Mouse (Mus musculus) embryonic facial prominence, embryonic 14.5 days (tissue): ENCODE results near the gene Gabrb1. TPM values are rescaled to one million over a fixed set of nuclear protein-coding genes. Genes with fewer than 3 reads are reported as not detected.
A peak's percentile ranks its signal among the peaks of the same experiment; 100 is the strongest.

Experiments
- ATAC-seq: fragments of 200-750 bp; cut with Nextera tagmentation; 2 replicates; pipeline ENCODE4 v1.8.0; 2017; ENCODE audit warnings: low read depth, moderate number of reproducible peaks, moderate TSS enrichment
- DNase-seq: peaks from one replicate; pipeline ENCODE4 v3.0.0-alpha.2; 2015; ENCODE audit warnings: low spot score
- H3K27ac ChIP-seq: fragments of 300-500 bp; sonication (generic); replicated peaks from 2 replicates; pipeline ENCODE4 v1.5.1; 2014; ENCODE audit warnings: low read depth, mild to moderate bottlenecking, low read length, moderate library complexity
- H3K27me3 ChIP-seq: fragments of 300-500 bp; sonication (generic); replicated peaks from 2 replicates; pipeline ENCODE4 v1.6.1; 2014; ENCODE audit warnings: low read length; ENCODE audit not compliant: control insufficient read depth, insufficient read depth
- H3K36me3 ChIP-seq: fragments of 300-500 bp; sonication (generic); 2 replicates; pipeline ENCODE4 v1.6.1; 2014; ENCODE audit warnings: low read length, mixed read lengths; ENCODE audit not compliant: control insufficient read depth, insufficient read depth
- H3K4me1 ChIP-seq: fragments of 300-500 bp; sonication (generic); 2 replicates; pipeline ENCODE4 v1.6.1; 2014; ENCODE audit warnings: antibody characterized with exemption, low read length; ENCODE audit not compliant: control insufficient read depth, insufficient read depth
- H3K4me2 ChIP-seq: fragments of 300-500 bp; sonication (generic); 2 replicates; pipeline ENCODE4 v1.6.1; 2014; ENCODE audit warnings: low read depth, mild to moderate bottlenecking, low read length, moderate library complexity, mixed read lengths
- H3K4me3 ChIP-seq: fragments of 300-500 bp; sonication (generic); 2 replicates; pipeline ENCODE4 v1.5.1; 2014; ENCODE audit warnings: low read depth, mild to moderate bottlenecking, low read length
- H3K9ac ChIP-seq: fragments of 300-500 bp; sonication (generic); 2 replicates; pipeline ENCODE4 v1.6.1; 2014; ENCODE audit warnings: low read depth, mild to moderate bottlenecking, low read length, moderate library complexity, mixed read lengths
- H3K9me3 ChIP-seq: fragments of 300-500 bp; sonication (generic); 2 replicates; pipeline ENCODE4 v1.6.1; 2016; ENCODE audit warnings: low read length; ENCODE audit not compliant: control insufficient read depth
- WGBS: fragments of 180-500 bp; shearing (Covaris S2); extraction: QIAGEN DNeasy Blood & Tissue Kit; methylation state at CpG from one replicate; pipeline ENCODE4 v1.1.7; 2014; 5-methylcytosine and 5-hydroxymethylcytosine counted together
- polyA plus RNA-seq: library from polyadenylated mRNA; unstranded; fragments of >200 nt; fragmentation: Nextera tagmentation; extraction: Ambion mirVana; gene quantifications from 2 replicates; pipeline ENCODE4 v1.2.1, GENCODE M21; 2014

Gene Gabrb1
- polyA plus RNA-seq, 1 experiment from 2014 or later, result 0.99 TPM

DNA sequence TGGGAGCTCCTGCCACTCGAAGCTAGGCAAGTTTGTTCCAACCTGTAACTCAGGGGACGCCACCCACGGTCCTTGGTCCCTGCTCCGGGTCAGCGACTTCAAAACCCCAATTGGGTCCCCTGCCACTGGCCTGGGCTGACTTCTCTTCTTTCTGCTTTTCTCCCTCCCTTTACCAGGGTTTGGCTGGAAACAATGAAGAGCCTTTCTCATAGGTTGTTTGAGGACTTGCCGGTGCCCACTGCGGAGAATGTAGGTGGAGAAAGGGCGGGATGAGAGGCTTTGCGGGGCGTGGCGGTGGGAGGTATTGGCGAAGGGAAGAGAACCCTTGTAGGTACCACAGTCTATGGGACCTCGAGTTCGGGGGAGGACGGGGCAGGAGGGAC is 193 bp downstream of the Gabrb1 start, which contains the start of gene Gabra4:
Gene Gabra4 (minus strand): TSS at position 194 of the 383 bp plus-strand sequence.
- Histone ChIP-seq H3K4me3 (peak within 1 kb of the TSS; percentile 48), H3K9me3 (no peaks in the 10 kb centered on the region), H3K27ac (no peak within 1 kb of the TSS), H3K4me1 (no peaks in the 10 kb centered on the region), H3K36me3 (no peaks in the 10 kb centered on the region), H3K27me3 (peaks cover 18% of the 10 kb centered on the region), H3K9ac (peak within 1 kb of the TSS; percentile 55), H3K4me2 (peak within 1 kb of the TSS; percentile 96)
- ATAC-seq, result peak; percentile 65
- WGBS, result 1% methylated on average over 12 of the region's 15 CpGs
- DNase-seq, result peak; percentile 28

DNA sequence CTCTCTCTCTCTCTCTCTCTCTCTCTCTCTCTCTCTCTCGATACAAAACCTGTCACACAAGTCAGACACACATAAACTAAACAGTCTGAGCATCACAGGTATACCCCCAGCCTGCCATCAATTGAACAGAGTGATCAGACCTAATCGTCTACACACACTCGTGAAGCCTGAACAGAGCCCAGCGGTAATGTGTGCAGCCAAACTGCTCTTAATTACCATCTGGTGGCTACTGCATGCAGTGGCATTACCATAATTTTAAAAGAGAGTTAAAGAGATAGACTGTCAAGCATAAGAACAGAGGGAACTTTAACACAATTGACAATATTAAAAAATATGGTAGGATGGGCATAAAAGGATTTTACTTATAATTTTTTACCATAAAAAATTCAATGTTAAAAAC is 7.7 kb downstream of the Gabrb1 start:
- ATAC-seq, result no peak
- Histone ChIP-seq H3K27ac (no peak overlapping the region), H3K4me1 (no peaks in the 10 kb centered on the region), H3K9me3 (no peaks in the 10 kb centered on the region), H3K9ac (no peak overlapping the region), H3K4me3 (no peak overlapping the region), H3K27me3 (no peaks in the 10 kb centered on the region), H3K36me3 (no peaks in the 10 kb centered on the region), H3K4me2 (no peak overlapping the region)
- no peak for DNase-seq
- 43% methylated on average over 4 of the region's 4 CpGs for WGBS

DNA sequence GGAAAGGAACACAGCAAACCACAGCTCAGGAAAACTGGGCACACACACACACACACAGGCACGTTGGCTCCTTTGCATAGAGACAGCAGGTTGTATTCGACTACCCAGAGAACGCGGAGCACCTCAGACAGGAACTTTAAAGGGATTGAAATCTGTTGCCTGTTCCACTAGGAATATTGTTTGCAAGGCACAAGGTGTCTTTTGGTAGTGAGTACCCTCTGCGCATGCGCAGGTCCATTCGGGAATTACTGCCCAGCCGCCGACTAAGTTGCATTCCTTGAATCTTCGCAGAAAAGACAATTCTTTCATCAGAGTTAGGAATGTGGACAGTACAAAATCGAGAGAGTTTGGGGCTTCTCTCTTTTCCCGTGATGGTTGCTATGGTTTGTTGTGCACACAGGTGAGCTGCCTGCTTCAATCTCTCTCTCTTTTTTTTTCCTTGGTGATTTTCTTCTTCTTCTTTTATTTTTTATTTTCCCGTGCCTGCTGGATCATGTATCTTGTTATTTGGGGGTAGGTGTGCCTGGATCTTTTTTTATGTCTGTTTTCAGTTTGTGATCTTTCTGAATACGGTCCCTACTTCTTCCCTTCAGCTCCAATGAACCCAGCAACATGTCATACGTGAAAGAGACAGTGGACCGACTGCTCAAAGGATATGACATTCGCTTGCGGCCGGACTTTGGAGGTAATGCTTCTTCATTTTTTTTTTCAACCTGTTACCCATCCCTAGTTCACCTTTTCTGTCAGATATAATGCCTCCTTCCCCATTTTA is 42.0 kb downstream of the Gabrb1 start:
- H3K9ac ChIP-seq, result 0 out of 2 replicates have a peak overlapping the region, but pooled peaks have one; percentile 63
- WGBS, result 1% methylated on average over 19 of the region's 19 CpGs
- H3K4me3 ChIP-seq, result peak overlapping the region; percentile 50

DNA sequence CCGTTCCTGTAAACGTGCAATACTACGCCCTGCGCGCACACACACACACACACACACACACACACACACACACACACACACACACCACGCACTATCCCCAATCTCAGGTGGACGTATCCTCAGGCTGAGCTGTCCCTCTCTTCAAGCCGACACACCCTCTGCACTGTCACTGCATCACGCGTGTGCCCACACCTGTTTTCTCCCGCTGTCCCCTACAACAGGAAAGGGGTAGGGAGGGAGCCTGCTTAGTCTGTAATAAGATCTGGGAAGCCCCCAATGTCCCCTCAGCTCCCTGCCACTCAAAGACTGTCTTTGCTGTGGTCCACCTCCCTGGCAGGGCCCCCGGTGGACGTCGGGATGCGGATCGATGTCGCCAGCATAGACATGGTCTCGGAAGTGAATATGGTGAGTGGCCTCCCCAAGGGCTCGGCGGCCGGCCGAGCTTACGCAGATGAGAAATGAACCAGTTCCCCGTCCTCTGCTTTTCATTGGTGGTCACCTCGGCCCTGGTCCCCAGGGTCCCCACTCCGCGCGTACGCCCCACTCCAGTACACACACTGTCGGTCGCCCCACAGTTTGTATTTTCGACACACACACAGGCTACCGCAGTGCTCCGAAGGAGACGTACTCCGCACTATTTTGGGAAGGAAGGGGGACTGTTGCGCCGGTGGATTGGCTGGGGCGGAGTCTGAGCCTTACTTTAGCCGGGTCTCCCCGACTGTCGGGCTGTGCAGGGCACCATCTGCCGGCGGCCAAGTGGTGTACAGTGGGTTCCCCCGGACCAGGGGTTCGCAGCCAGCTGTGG is 42.8 kb downstream of the Gabrb1 start:
- Histone ChIP-seq H3K9ac (peak overlapping the region; percentile 63), H3K27ac (no peak overlapping the region), H3K4me3 (peak overlapping the region; percentile 50), H3K4me2 (peak overlapping the region; percentile 87), H3K27me3 (peaks cover 20% of the 10 kb centered on the region), H3K36me3 (no peaks in the 10 kb centered on the region), H3K9me3 (no peaks in the 10 kb centered on the region), H3K4me1 (0 out of 2 replicates have a peak, but pooled peaks cover 7% of the 10 kb centered on the region)
- under 1% methylated on average over 42 of the region's 46 CpGs for WGBS
- ATAC-seq (peak; percentile 92), DNase-seq (peak; percentile 73)

More for the DNA sequence above, 42.0 kb downstream of the Gabrb1 start:
- ATAC-seq, result no peak
- Histone ChIP-seq H3K27me3 (peaks cover 20% of the 10 kb centered on the region), H3K36me3 (no peaks in the 10 kb centered on the region), H3K4me2 (peak overlapping the region; percentile 87), H3K27ac (no peak overlapping the region), H3K9me3 (no peaks in the 10 kb centered on the region), H3K4me1 (0 out of 2 replicates have a peak, but pooled peaks cover 7% of the 10 kb centered on the region)
- peak; percentile 73 for DNase-seq

DNA sequence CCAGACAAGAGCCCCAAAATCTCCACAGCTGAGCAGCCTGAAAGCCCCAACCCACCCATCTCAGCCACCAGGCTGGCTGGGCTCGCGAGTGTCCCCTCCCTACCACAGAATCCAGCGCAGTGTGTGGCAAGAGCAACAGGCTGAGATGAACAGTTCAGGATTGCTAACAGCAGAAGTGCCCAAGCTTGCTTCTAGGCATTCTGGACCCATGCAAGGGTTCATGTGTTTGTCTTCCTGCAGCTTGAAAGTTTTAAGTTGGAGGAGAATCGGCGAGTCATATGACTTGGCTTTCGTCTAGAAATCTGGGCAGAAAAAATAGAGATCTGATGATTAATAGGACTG is 43.3 kb downstream of the Gabrb1 start:
- H3K4me2 ChIP-seq, result peak overlapping the region; percentile 87
- no peaks in the 10 kb centered on the region for H3K36me3 ChIP-seq
- peak overlapping the region; percentile 50 for H3K4me3 ChIP-seq
- peak overlapping the region; percentile 63 for H3K9ac ChIP-seq
- H3K4me1 ChIP-seq, result 0 out of 2 replicates have a peak, but pooled peaks cover 7% of the 10 kb centered on the region
- ATAC-seq, result peak; percentile 67
- no peak for DNase-seq
- H3K9me3 ChIP-seq, result no peaks in the 10 kb centered on the region
- H3K27me3 ChIP-seq, result peaks cover 20% of the 10 kb centered on the region
- WGBS, result 0% methylated on average over 6 of the region's 6 CpGs
- H3K27ac ChIP-seq, result no peak overlapping the region

DNA sequence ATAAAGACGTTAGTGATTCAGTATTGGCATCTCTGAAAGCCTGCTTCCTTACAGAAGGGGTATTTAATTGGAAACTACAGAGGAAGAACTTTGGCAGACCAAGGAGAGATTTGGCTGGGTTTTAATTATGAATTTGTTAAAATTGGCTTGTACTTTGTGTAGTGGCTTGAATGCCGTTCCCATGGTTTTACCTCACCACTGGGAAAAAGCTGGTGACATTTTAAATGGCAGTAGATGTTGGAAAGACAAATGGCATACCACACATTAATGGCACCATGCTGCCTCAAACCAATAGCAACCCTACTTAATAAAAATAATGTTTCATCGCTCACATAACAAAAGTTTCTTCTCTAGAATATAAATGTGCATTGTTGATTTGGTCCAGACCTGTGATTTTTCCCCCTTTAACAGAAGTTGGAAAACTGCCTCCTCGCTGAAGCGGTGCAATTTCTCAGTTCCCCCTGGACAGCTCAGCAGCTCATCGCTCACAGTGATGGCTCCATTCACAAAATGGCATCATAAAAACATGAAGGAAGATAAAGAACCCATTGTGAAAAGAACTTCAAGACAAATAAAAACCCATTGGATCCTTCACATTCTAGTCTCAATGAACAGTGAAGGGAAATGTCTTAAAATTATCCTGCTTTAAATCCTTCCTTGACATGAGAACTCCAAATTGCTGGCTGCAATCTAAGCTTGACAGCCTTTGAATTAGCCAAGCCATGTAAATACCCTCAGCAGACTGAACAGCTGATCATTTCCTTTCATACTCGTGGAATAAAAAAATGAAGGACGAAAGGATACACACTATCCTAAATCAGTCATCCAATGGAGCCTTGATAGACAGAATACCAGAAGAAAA is 75.2 kb downstream of the Gabrb1 start:
- 76% methylated on average over 8 of the region's 8 CpGs for WGBS
- DNase-seq (no peak), ATAC-seq (no peak)
- Histone ChIP-seq H3K36me3 (no peaks in the 10 kb centered on the region), H3K4me3 (no peak overlapping the region), H3K27ac (no peak overlapping the region), H3K4me1 (no peaks in the 10 kb centered on the region), H3K9me3 (no peaks in the 10 kb centered on the region), H3K4me2 (no peak overlapping the region), H3K9ac (no peak overlapping the region), H3K27me3 (no peaks in the 10 kb centered on the region)

DNA sequence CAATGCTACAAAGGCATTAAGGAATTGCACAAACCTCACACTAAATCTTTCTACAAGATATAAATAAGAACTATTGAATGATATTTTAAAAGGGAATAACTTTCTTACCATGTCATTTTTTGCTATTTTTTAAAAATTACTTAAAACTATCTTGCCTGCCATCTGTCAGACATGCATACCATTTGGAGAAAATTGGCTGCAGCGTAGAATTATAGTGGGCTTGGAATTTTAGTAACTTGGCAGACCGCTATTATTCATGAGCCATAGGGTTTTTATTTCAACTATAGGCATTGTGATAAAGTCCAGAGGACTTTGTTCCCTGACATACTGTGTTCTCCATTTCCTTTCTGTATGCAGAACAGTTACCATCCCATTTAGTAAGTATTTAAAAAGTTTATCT is 89.5 kb downstream of the Gabrb1 start:
- Histone ChIP-seq H3K9me3 (no peaks in the 10 kb centered on the region), H3K27me3 (no peaks in the 10 kb centered on the region), H3K4me1 (no peaks in the 10 kb centered on the region), H3K27ac (no peak overlapping the region), H3K4me3 (no peak overlapping the region), H3K36me3 (no peaks in the 10 kb centered on the region), H3K9ac (no peak overlapping the region), H3K4me2 (no peak overlapping the region)
- ATAC-seq (no peak), DNase-seq (no peak)
- WGBS, result 57% methylated on average over 2 of the region's 2 CpGs

DNA sequence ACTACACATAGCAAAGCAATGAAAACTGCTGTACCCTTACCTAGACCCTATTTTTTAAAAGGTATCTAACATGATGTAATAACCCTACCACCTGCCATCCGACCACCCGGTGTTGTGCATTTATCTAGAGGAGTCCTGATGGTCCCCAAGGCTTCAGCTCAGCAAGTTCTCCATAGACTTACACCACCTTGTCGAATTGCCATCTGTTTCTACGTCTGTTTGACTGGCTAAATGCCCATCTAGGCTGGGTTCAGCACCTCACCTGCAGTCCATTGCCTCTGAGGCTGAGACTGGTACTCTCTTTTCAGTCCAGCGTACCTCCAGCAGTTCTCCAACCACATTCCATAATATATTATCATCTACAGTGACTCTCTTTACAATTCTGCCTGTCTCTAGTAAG is 96.1 kb downstream of the Gabrb1 start:
- no peak overlapping the region for H3K27ac ChIP-seq
- H3K9me3 ChIP-seq, result no peaks in the 10 kb centered on the region
- no peak overlapping the region for H3K9ac ChIP-seq
- no peaks in the 10 kb centered on the region for H3K27me3 ChIP-seq
- ATAC-seq, result no peak
- DNase-seq, result no peak
- no peak overlapping the region for H3K4me3 ChIP-seq
- no peaks in the 10 kb centered on the region for H3K36me3 ChIP-seq
- WGBS, result 88% methylated on average over 5 of the region's 5 CpGs
- H3K4me1 ChIP-seq, result no peaks in the 10 kb centered on the region
- H3K4me2 ChIP-seq, result no peak overlapping the region
